Mouse (Mus musculus) testis, postnatal 10 days (tissue): Measurements from ENCODE around the gene Hoxc11.

Experiments used
- DNase-seq: peaks from one replicate; pipeline ENCODE4 v3.0.0; 2021; ENCODE audit warnings: low spot score

Gene Hoxc11

GRCm38 (mm10) chr15:102936279-102936972 is 17.8 kb upstream of the Hoxc11 start, which contains the start of gene Hoxc12:
Gene Hoxc12, plus strand, starts transcription at chr15:102936757.
- no peak for DNase-seq

- DNase-seq, result no peak
Observed at GRCm38 (mm10) chr15:102937036-102937666, 17.1 kb upstream of the Hoxc11 start.

GRCm38 (mm10) chr15:102939256-102940155 is 14.7 kb upstream of the Hoxc11 start:
- DNase-seq, result no peak

GRCm38 (mm10) chr15:102942739-102943467 is 11.3 kb upstream of the Hoxc11 start:
- no peak for DNase-seq

GRCm38 (mm10) chr15:102943468-102943813 is 10.8 kb upstream of the Hoxc11 start:
- no peak for DNase-seq

GRCm38 (mm10) chr15:102945185-102946077 is 8.8 kb upstream of the Hoxc11 start:
- no peak for DNase-seq

- DNase-seq, result no peak
Observed at GRCm38 (mm10) chr15:102947276-102947675, 7.0 kb upstream of the Hoxc11 start.

GRCm38 (mm10) chr15:102948842-102949241 is 5.4 kb upstream of the Hoxc11 start:
- DNase-seq, result no peak

GRCm38 (mm10) chr15:102949696-102950095 is 4.5 kb upstream of the Hoxc11 start:
- no peak for DNase-seq

GRCm38 (mm10) chr15:102950877-102951276 is 3.4 kb upstream of the Hoxc11 start:
- no peak for DNase-seq

GRCm38 (mm10) chr15:102953561-102953960 is 666 bp upstream of the Hoxc11 start:
- DNase-seq, result no peak

- DNase-seq, result no peak
Observed at GRCm38 (mm10) chr15:102955007-102955382, 768 bp downstream of the Hoxc11 start.

GRCm38 (mm10) chr15:102955833-102956640 is 1.8 kb downstream of the Hoxc11 start:
- no peak for DNase-seq

GRCm38 (mm10) chr15:102956906-102957305 is 2.7 kb downstream of the Hoxc11 start:
- no peak for DNase-seq

- no peak for DNase-seq
Observed at GRCm38 (mm10) chr15:102959663-102960191, 5.5 kb downstream of the Hoxc11 start.

GRCm38 (mm10) chr15:102961728-102962127 is 7.5 kb downstream of the Hoxc11 start:
- DNase-seq, result no peak

- DNase-seq, result no peak
Observed at GRCm38 (mm10) chr15:102962492-102962891, 8.3 kb downstream of the Hoxc11 start.

- DNase-seq, result no peak
Observed at GRCm38 (mm10) chr15:102963259-102963658, 9.0 kb downstream of the Hoxc11 start.

- DNase-seq, result no peak
Observed at GRCm38 (mm10) chr15:102963671-102964640, 9.7 kb downstream of the Hoxc11 start.
